Mouse (Mus musculus): ENCODE results near the gene Foxp4.

The Foxp4 gene

GRCm38 (mm10) chr17:47897956-47898752 lies 26.3 kb downstream of the Foxp4 start:
- CTCF ChIA-PET, result no interaction called here

GRCm38 (mm10) chr17:47889727-47890126 lies 34.7 kb downstream of the Foxp4 start:
- CTCF ChIA-PET, result no interaction called here

GRCm38 (mm10) chr17:47889267-47889666 lies 35.2 kb downstream of the Foxp4 start:
- CTCF ChIA-PET, result interaction anchor here (0.6 kb wide), 1 partner anchor 343 kb away, joined by 4 read pairs; no protein-coding TSS in a partner anchor

GRCm38 (mm10) chr17:47888641-47889040 lies 35.8 kb downstream of the Foxp4 start:
- CTCF ChIA-PET, result interaction anchor here (0.6 kb wide), 1 partner anchor 343 kb away, joined by 4 read pairs; no protein-coding TSS in a partner anchor

- CTCF ChIA-PET, result no interaction called here
Observed at GRCm38 (mm10) chr17:47888155-47888455, 36.3 kb downstream of the Foxp4 start.

GRCm38 (mm10) chr17:47887381-47888154 lies 36.9 kb downstream of the Foxp4 start:
- CTCF ChIA-PET, result no interaction called here

GRCm38 (mm10) chr17:47883099-47883498 lies 41.3 kb downstream of the Foxp4 start:
- CTCF ChIA-PET, result no interaction called here

- CTCF ChIA-PET, result interaction anchor here (0.6 kb wide), 1 partner anchor 464 kb away, joined by 3 read pairs; no protein-coding TSS in a partner anchor
Observed at GRCm38 (mm10) chr17:47881330-47881729, 43.1 kb downstream of the Foxp4 start.

GRCm38 (mm10) chr17:47879207-47879606 lies 45.2 kb downstream of the Foxp4 start:
- CTCF ChIA-PET, result interaction anchor here (0.6 kb wide), 2 partner anchors 114 to 140 kb away, joined by 3 read pairs; no protein-coding TSS in a partner anchor

- CTCF ChIA-PET, result interaction anchor here (0.6 kb wide), 1 partner anchor 31 kb away, joined by 8 read pairs; no protein-coding TSS in a partner anchor
Observed at GRCm38 (mm10) chr17:47878378-47879089, 45.9 kb downstream of the Foxp4 start.

- CTCF ChIA-PET, result interaction anchor here (0.7 kb wide), 1 partner anchor 159 kb away, joined by 5 read pairs; no protein-coding TSS in a partner anchor
Observed at GRCm38 (mm10) chr17:47877715-47878377, 46.6 kb downstream of the Foxp4 start.

GRCm38 (mm10) chr17:47876776-47877714 lies 47.4 kb downstream of the Foxp4 start:
- CTCF ChIA-PET, result interaction anchor here (0.7 kb wide), 1 partner anchor 160 kb away, joined by 5 read pairs; no protein-coding TSS in a partner anchor

- CTCF ChIA-PET, result interaction anchor here (0.8 kb wide), 1 partner anchor 173 kb away, joined by 3 read pairs; no protein-coding TSS in a partner anchor
Observed at GRCm38 (mm10) chr17:47873341-47873791, 51.1 kb downstream of the Foxp4 start.

GRCm38 (mm10) chr17:47872311-47873011 lies 52.0 kb downstream of the Foxp4 start:
- CTCF ChIA-PET, result interaction anchor here (0.5 to 0.8 kb wide), 2 partner anchors 173 to 282 kb away, joined by 3 to 5 read pairs; no protein-coding TSS in a partner anchor

- CTCF ChIA-PET, result interaction anchor here (0.6 kb wide), 1 partner anchor 65 kb away, joined by 3 read pairs; no protein-coding TSS in a partner anchor
Observed at GRCm38 (mm10) chr17:47869874-47870273, 54.6 kb downstream of the Foxp4 start.

GRCm38 (mm10) chr17:47866037-47866436 lies 58.4 kb downstream of the Foxp4 start:
- CTCF ChIA-PET, result no interaction called here

GRCm38 (mm10) chr17:47864496-47864895 lies 59.9 kb downstream of the Foxp4 start:
- CTCF ChIA-PET, result interaction anchor here (0.6 kb wide), 1 partner anchor 71 kb away, joined by 3 read pairs; no protein-coding TSS in a partner anchor

- CTCF ChIA-PET, result no interaction called here
Observed at GRCm38 (mm10) chr17:47863437-47863836, 61.0 kb downstream of the Foxp4 start.

GRCm38 (mm10) chr17:47863023-47863422 lies 61.4 kb downstream of the Foxp4 start:
- CTCF ChIA-PET, result no interaction called here
